Mouse (Mus musculus) left cerebral cortex, adult 18-20 months (tissue): ENCODE data around the gene Ccdc28a. TPM values are rescaled to one million over a fixed set of nuclear protein-coding genes. Genes with fewer than 3 reads are reported as not detected.

ENCODE experiments used
- DNase-seq, 2 experiments: peaks; one replicate each; pipeline ENCODE4 v3.0.0; 2021 to 2022; ENCODE audit warnings: low spot score in 2 of 2, mixed read lengths in 1 of 2
- total RNA-seq, 2 experiments: library from RNA; stranded (reverse); gene quantifications; 2 replicates each; pipeline ENCODE4 v1.2.3; 2021

Gene Ccdc28a
- total RNA-seq, 2 experiments from 2014 or later = 38.0 to 38.1 TPM

DNA sequence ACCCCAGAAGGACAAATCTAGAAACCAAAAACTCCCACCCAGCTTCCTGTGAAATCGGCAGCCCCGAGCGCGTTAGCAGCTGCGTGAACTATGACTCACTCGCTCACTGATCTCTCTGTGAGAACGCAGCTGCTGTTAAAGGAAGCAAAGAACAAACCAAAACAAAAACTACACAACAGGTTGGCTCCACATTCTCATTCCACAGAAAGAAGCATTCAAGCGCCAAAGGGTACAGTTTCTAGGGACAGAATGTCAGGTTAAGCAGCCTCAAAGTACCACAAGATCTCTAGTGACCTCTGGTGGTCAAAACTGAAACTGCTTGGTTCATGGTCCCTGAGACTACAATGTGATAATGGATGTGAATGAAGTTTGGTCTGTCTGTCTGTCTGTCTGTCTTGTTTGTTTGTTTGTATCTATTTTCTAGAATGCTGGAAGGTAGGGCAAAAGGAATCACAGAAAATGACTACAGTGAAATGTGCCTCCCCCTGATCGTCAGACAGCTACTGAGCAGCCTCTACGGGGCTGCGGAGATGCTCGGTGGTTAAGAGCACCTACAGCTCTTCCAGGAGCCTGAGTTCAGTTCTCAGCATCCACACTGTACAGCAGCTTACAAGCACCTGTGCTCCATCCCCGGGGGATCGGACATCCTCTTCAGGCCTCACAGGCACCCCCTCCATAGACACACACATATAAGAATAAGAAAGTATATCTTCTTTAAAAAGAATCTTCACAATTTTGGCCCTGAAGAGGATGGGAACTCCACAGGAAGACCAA lies 37.4 kb downstream of the Ccdc28a start:
- peak; percentile 72 to 85 for DNase-seq

DNA sequence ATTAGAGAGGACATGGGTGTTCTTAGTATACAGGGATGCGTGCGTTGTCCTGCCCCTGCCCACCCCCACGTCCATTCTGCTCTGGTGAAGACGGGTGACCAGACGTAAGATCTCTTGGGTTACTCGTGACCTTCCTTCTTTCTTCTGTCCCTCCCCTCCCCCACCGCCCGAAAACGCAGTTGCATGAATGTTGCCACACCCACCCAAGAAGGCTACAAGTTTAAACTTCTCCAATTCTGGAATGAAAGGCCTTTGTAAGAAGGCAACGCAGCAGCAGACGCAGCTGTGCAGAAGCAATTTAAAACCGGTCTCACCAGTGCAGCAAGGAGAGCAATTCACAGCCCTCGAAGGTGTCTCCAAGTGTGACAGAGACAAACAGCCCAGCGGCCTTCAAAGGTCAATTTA lies 40.1 kb downstream of the Ccdc28a start:
- DNase-seq = no peak

DNA sequence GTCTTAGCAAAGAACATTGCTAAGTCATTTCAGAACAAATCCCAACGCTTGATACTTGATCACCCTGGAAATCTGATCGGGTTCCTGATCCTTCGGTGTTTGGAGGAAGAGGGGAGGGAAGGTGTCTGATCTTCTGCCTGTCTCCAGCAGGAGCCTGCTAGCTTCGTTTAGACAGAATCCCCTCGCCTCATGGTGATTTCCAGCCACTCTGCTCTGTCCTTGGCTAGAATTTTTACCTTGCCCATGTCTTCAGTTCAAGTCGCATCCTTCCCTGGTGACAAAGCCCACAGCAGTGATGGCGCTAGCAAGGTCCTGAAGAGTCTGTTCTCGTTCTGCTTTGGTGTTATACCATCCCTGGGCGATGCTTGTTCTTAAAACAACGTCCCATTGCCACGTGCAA lies 40.6 kb downstream of the Ccdc28a start:
- no peak for DNase-seq

DNA sequence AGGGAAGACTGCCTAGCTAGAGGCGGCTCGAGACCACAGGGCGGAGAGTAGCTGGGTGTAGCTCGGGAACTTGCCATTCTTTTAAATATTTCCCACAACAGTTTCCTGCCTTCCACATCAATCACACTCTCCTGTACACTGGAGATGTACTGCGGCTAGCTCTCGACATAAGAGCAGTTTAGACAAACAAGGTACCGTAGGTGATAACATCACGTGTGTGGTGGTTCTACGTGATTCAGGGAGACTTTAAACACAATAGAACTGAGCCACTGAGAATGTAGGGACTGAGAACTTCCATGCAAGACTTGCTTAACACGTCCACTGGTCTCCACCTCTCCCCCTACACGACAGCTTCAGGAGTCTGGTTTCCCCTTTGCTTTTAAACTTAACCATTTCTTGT lies 41.6 kb downstream of the Ccdc28a start:
- no peak for DNase-seq

DNA sequence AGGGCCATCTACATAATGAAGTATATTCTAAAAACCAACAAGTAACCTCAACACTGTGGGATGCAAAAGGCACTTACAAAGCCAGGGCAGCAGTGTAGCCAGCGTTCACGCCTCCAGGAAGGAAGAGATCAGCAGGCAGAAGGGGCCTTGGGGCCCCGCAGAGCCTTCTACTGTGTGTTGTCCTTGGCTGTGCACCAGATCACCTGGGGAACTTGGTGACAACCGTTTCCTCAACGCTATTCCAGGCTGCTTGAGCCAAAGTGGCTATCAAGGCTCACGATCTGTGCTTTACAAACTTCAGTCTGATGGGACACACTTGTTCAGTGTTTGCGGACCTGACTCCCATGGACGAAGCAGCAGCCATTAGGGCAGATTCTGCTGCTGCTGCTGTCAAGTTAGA lies 43.1 kb downstream of the Ccdc28a start:
- DNase-seq = no peak

DNA sequence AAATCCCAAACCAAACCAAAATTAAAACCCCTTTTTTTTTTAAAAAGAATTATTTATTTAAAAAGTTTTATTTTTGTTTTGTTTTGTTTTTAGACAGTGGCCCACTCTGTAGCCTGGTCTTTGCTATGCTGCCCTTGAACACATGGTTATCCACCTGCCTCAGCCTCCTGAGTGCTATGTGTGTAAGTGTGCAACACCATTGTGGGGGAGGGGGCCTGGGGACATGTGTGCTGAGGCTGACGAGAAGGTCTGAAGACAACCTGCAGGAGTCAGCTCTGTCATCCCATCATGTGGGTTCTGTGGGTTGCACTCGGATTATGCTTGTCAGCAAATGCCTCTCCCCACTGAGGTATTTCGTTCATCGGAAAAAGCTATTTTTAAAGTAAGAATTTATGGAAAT lies 45.3 kb downstream of the Ccdc28a start:
- DNase-seq = no peak

DNA sequence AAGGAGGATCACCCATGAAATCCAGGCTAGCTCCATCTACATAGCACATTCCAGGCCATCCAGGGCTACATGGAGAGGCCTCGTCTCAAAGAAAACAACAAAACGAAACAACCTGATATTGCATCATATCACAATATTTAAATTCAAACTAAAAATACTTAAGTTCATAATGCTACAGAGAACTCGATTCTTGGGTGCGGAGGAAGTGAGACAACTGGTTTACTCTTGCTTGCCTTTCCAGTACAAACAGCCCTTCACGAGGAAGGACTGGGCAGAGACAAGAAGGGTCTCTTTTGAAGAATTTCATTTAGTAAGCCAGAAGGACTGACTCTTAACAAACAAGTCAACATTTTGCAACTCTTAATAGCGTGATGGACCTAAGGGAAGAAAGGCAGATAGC lies 46.2 kb downstream of the Ccdc28a start:
- no peak for DNase-seq

DNA sequence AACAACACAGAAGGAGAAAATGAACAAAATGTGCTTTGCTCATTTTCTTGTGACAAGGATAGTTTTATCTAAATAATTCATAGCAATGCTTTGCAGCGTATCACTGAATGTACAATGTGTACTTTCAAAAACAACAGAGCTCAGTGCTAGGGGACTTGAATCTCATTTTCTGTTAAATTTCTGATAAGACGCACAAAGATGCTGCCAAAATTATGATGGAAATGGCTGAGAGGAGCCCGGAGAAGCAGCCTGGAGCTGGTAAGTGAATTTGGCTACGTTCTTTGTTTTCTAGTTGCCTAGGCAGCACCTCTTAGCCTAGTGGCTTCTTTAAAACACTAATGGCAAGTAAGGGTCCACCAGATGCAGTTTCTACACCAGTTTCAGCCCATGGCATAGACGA lies 52.6 kb downstream of the Ccdc28a start:
- no peak for DNase-seq

DNA sequence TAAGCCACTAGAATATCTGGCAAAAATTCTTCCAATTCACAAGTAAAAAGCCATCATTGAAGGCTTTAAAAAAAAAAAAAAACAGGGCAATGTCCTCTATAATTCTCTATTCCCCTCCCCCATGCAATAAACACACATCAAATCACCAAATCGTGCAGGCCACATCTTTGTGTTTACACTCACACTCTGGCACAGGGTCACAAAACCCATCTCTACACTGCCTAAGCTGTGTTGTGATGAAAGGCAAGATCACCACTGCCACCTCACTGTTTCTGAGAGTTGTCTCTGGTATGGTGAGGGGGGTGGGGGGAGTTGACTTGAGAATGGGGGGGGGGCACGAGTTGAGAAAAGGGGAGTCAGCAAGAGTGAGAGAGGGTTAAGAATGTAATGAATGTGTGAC lies 57.5 kb downstream of the Ccdc28a start:
- no peak for DNase-seq

DNA sequence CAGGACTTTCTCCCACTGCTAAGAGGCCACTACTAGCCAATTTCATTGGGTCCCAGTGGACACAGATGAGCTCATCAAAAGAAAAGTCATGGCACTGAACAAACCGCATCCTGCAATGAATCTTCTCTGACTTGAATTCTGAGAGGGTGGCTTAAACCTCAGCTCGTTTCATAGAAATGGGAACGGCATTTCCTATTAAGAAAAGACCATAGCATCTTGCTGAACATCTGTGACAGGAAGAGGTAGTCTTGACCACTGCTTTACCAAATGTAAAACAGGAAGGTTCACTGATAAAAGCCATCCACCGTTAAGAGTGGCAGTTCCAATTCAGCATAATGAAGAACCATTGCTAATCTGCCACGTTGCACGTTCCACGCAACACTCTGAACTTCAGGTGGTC lies 58.1 kb downstream of the Ccdc28a start:
- no peak for DNase-seq

DNA sequence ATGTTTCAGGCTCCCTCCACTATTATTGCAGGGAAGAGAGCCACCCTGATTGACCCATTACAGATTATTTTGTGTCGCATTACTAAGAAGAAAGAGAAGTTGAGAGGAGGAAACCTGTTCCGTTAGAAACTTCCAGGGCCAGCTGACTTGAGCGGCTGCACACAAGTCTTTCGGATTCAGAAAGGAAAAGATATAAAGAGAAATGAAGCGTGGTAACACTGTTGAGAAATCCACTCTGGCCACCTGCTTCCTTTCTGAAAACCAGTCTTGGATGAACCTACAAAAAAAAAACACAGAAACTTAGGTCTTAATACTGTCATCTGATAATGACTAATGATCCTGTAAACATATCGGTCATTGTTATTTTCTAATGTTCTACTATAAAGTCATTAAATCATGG lies 59.7 kb downstream of the Ccdc28a start:
- no peak for DNase-seq

Other genes with a start within 250 kb of the Ccdc28a start
- gene Abracl, start 211.7 kb downstream of the Ccdc28a start, total RNA-seq = 10 to 100 TPM; 16.9 to 24.1 TPM
- gene Reps1, start 179.1 kb downstream of the Ccdc28a start, total RNA-seq = 10 to 100 TPM; 64.3 to 71.3 TPM
- under 1 TPM; 0.23 to 0.30 TPM for gene Ect2l, start 24.1 kb downstream of the Ccdc28a start, total RNA-seq
- gene Nhsl1, start 84.0 kb upstream of the Ccdc28a start, total RNA-seq = 10 to 100 TPM; 20.0 to 23.2 TPM